Mouse (Mus musculus): ENCODE measurements around the gene Acvrl1. TPM values are rescaled to one million over a fixed set of nuclear protein-coding genes. Genes with fewer than 3 reads are reported as not detected.

Gene Acvrl1
- polyA plus RNA-seq, 1 experiment from 2014 or later: 4.2 TPM

- WGBS: 33% methylated on average over 15 of the region's 15 CpGs
- Histone ChIP-seq H3K9me3 (ENCODE audit: control insufficient read depth, low read length) (no peaks in the 10 kb centered on the region), H3K4me2 (no peak overlapping the region), H3K4me3 (ENCODE audit: low read depth, low read length) (no peak overlapping the region), H3K9ac (ENCODE audit: low read length) (no peak overlapping the region), H3K36me3 (ENCODE audit: control insufficient read depth, insufficient read depth, low read length) (no peaks in the 10 kb centered on the region), H3K27me3 (ENCODE audit: control insufficient read depth, insufficient read depth, low read length) (peaks cover 14% of the 10 kb centered on the region), H3K4me1 (ENCODE audit: control insufficient read depth, insufficient read depth, low read length) (0 out of 2 replicates have a peak, but pooled peaks cover 4% of the 10 kb centered on the region), H3K27ac (ENCODE audit: low read depth, low read length) (no peak overlapping the region)
- ATAC-seq (ENCODE audit: low FRiP score): no peak
- DNase-seq (ENCODE audit: low spot score, missing footprints): no peak
Observed at GRCm38 (mm10) chr15:101133993-101134704, 5.8 kb downstream of the Acvrl1 start.

GRCm38 (mm10) chr15:101135405-101135804, 7.1 kb downstream of the Acvrl1 start:
- 77% methylated on average over 8 of the region's 8 CpGs for WGBS
- DNase-seq (ENCODE audit: low spot score, missing footprints): no peak
- ATAC-seq (ENCODE audit: low FRiP score): no peak
- Histone ChIP-seq H3K4me1 (ENCODE audit: control insufficient read depth, insufficient read depth, low read length) (peaks cover 14% of the 10 kb centered on the region), H3K27me3 (ENCODE audit: control insufficient read depth, insufficient read depth, low read length) (peaks cover 4% of the 10 kb centered on the region; the same call in 1 of the 2 replicates), H3K4me3 (ENCODE audit: low read depth, low read length) (no peak overlapping the region), H3K9ac (ENCODE audit: low read length) (no peak overlapping the region), H3K36me3 (ENCODE audit: control insufficient read depth, insufficient read depth, low read length) (no peaks in the 10 kb centered on the region), H3K9me3 (ENCODE audit: control insufficient read depth, low read length) (no peaks in the 10 kb centered on the region), H3K4me2 (0 out of 2 replicates have a peak overlapping the region, but pooled peaks have one; percentile 4), H3K27ac (ENCODE audit: low read depth, low read length) (no peak overlapping the region)

- no peaks in the 10 kb centered on the region for H3K36me3 ChIP-seq (ENCODE audit: control insufficient read depth, insufficient read depth, low read length)
- H3K4me1 ChIP-seq (ENCODE audit: control insufficient read depth, insufficient read depth, low read length): peaks cover 19% of the 10 kb centered on the region
- DNase-seq (ENCODE audit: low spot score, missing footprints) (no peak), ATAC-seq (ENCODE audit: low FRiP score) (no peak)
- H3K9me3 ChIP-seq (ENCODE audit: control insufficient read depth, low read length): no peaks in the 10 kb centered on the region
- no peak overlapping the region for H3K4me2 ChIP-seq
- no peak overlapping the region for H3K27ac ChIP-seq (ENCODE audit: low read depth, low read length)
- no peak overlapping the region for H3K4me3 ChIP-seq (ENCODE audit: low read depth, low read length)
- no peak overlapping the region for H3K9ac ChIP-seq (ENCODE audit: low read length)
- WGBS: 78% methylated on average over 11 of the region's 11 CpGs
- peaks cover 2% of the 10 kb centered on the region; the same call in 1 of the 2 replicates for H3K27me3 ChIP-seq (ENCODE audit: control insufficient read depth, insufficient read depth, low read length)
Observed at GRCm38 (mm10) chr15:101137455-101137854, 9.1 kb downstream of the Acvrl1 start.

DNA sequence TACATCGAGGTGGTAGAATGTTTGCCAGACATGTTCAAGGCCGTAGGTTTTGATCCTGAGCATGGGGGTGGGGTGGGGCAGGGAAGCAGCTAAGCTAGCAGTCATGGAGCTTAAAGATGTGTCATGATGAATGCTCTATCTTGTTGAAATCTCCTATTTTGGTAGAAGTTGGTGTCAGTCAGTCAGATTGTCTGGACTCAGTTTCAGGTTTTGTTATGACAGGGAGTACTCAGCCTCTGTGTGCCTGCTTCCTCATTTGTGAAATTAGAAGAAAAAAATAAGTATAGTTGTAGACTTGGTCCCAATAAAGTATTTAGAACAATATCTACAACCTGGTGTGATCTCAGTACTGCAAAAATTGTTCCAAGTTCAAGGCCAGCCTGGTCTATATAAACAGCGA, 10.4 kb downstream of the Acvrl1 start:
- no peaks in the 10 kb centered on the region for H3K36me3 ChIP-seq (ENCODE audit: control insufficient read depth, insufficient read depth, low read length)
- H3K4me1 ChIP-seq (ENCODE audit: control insufficient read depth, insufficient read depth, low read length): peaks cover 21% of the 10 kb centered on the region
- no peak overlapping the region for H3K4me2 ChIP-seq
- no peak for DNase-seq (ENCODE audit: low spot score, missing footprints)
- H3K4me3 ChIP-seq (ENCODE audit: low read depth, low read length): no peak overlapping the region
- H3K27me3 ChIP-seq (ENCODE audit: control insufficient read depth, insufficient read depth, low read length): peaks cover 2% of the 10 kb centered on the region; the same call in 1 of the 2 replicates
- no peak for ATAC-seq (ENCODE audit: low FRiP score)
- H3K9me3 ChIP-seq (ENCODE audit: control insufficient read depth, low read length): no peaks in the 10 kb centered on the region
- H3K27ac ChIP-seq (ENCODE audit: low read depth, low read length): no peak overlapping the region
- no peak overlapping the region for H3K9ac ChIP-seq (ENCODE audit: low read length)
- 89% methylated on average over 3 of the region's 3 CpGs for WGBS

DNA sequence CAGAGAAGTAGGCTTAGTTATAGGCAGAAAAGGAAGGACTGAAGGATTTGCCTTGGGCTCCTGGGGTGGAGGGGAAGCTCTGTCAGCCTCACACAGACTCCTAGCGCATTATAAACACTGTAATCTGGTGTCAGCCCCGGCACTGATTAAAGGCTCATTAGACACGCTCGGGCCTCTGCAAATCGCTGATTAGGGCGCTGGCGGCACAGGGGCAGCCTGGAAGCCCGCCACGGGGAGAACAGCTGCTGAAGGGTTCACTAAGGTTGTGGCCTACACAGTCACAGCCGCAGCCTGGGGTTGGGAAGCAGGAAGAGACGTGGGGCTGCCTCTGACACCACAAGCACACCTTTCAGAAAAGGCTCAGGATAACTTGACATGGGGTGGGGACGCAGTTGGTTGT, 11.6 kb downstream of the Acvrl1 start:
- Histone ChIP-seq H3K4me3 (ENCODE audit: low read depth, low read length) (no peak overlapping the region), H3K27me3 (ENCODE audit: control insufficient read depth, insufficient read depth, low read length) (0 out of 2 replicates have a peak, but pooled peaks cover 2% of the 10 kb centered on the region)
- DNase-seq (ENCODE audit: low spot score, missing footprints): peak; percentile 83

GRCm38 (mm10) chr15:101140587-101140986, 12.3 kb downstream of the Acvrl1 start:
- ATAC-seq (ENCODE audit: low FRiP score): 0 out of 2 replicates have a peak, but pooled peaks have one; percentile 0
- no peak overlapping the region; the same call in 1 of the 2 replicates for H3K4me2 ChIP-seq
- no peak overlapping the region for H3K4me3 ChIP-seq (ENCODE audit: low read depth, low read length)
- H3K27ac ChIP-seq (ENCODE audit: low read depth, low read length): no peak overlapping the region
- no peak overlapping the region for H3K9ac ChIP-seq (ENCODE audit: low read length)
- 0 out of 2 replicates have a peak, but pooled peaks cover 2% of the 10 kb centered on the region for H3K27me3 ChIP-seq (ENCODE audit: control insufficient read depth, insufficient read depth, low read length)
- peak; percentile 87 for DNase-seq (ENCODE audit: low spot score, missing footprints)
- WGBS: 65% methylated on average over 6 of the region's 6 CpGs
- H3K4me1 ChIP-seq (ENCODE audit: control insufficient read depth, insufficient read depth, low read length): peaks cover 17% of the 10 kb centered on the region
- no peaks in the 10 kb centered on the region for H3K9me3 ChIP-seq (ENCODE audit: control insufficient read depth, low read length)
- no peaks in the 10 kb centered on the region for H3K36me3 ChIP-seq (ENCODE audit: control insufficient read depth, insufficient read depth, low read length)

More for the DNA sequence above, 11.6 kb downstream of the Acvrl1 start:
- WGBS: 15% methylated on average over 12 of the region's 12 CpGs
- no peak overlapping the region for H3K4me2 ChIP-seq
- H3K36me3 ChIP-seq (ENCODE audit: control insufficient read depth, insufficient read depth, low read length): no peaks in the 10 kb centered on the region
- peak overlapping the region; percentile 28; the same call in 1 of the 2 replicates for H3K9ac ChIP-seq (ENCODE audit: low read length)
- no peaks in the 10 kb centered on the region for H3K9me3 ChIP-seq (ENCODE audit: control insufficient read depth, low read length)
- H3K27ac ChIP-seq (ENCODE audit: low read depth, low read length): no peak overlapping the region
- peak; percentile 12; the same call in 1 of the 2 replicates for ATAC-seq (ENCODE audit: low FRiP score)
- H3K4me1 ChIP-seq (ENCODE audit: control insufficient read depth, insufficient read depth, low read length): peaks cover 17% of the 10 kb centered on the region

GRCm38 (mm10) chr15:101141061-101141541, 12.8 kb downstream of the Acvrl1 start:
- peaks cover 20% of the 10 kb centered on the region for H3K4me1 ChIP-seq (ENCODE audit: control insufficient read depth, insufficient read depth, low read length)
- H3K27ac ChIP-seq (ENCODE audit: low read depth, low read length): no peak overlapping the region
- no peaks in the 10 kb centered on the region for H3K36me3 ChIP-seq (ENCODE audit: control insufficient read depth, insufficient read depth, low read length)
- no peak overlapping the region for H3K9ac ChIP-seq (ENCODE audit: low read length)
- 0 out of 2 replicates have a peak, but pooled peaks cover 2% of the 10 kb centered on the region for H3K27me3 ChIP-seq (ENCODE audit: control insufficient read depth, insufficient read depth, low read length)
- no peak overlapping the region for H3K4me3 ChIP-seq (ENCODE audit: low read depth, low read length)
- no peaks in the 10 kb centered on the region for H3K9me3 ChIP-seq (ENCODE audit: control insufficient read depth, low read length)
- H3K4me2 ChIP-seq: no peak overlapping the region; the same call in 1 of the 2 replicates
- DNase-seq (ENCODE audit: low spot score, missing footprints): peak; percentile 91
- ATAC-seq (ENCODE audit: low FRiP score): peak; percentile 77
- WGBS: 5% methylated on average over 12 of the region's 14 CpGs

- Histone ChIP-seq H3K36me3 (ENCODE audit: control insufficient read depth, insufficient read depth, low read length) (no peaks in the 10 kb centered on the region), H3K4me2 (no peak overlapping the region), H3K27me3 (ENCODE audit: control insufficient read depth, insufficient read depth, low read length) (0 out of 2 replicates have a peak, but pooled peaks cover 2% of the 10 kb centered on the region), H3K4me3 (ENCODE audit: low read depth, low read length) (no peak overlapping the region), H3K9ac (ENCODE audit: low read length) (no peak overlapping the region), H3K4me1 (ENCODE audit: control insufficient read depth, insufficient read depth, low read length) (peaks cover 20% of the 10 kb centered on the region), H3K27ac (ENCODE audit: low read depth, low read length) (no peak overlapping the region), H3K9me3 (ENCODE audit: control insufficient read depth, low read length) (no peaks in the 10 kb centered on the region)
- WGBS: 55% methylated on average over 8 of the region's 8 CpGs
- DNase-seq (ENCODE audit: low spot score, missing footprints): no peak
- no peak for ATAC-seq (ENCODE audit: low FRiP score)
Observed at GRCm38 (mm10) chr15:101142672-101143071, 14.3 kb downstream of the Acvrl1 start.

DNA sequence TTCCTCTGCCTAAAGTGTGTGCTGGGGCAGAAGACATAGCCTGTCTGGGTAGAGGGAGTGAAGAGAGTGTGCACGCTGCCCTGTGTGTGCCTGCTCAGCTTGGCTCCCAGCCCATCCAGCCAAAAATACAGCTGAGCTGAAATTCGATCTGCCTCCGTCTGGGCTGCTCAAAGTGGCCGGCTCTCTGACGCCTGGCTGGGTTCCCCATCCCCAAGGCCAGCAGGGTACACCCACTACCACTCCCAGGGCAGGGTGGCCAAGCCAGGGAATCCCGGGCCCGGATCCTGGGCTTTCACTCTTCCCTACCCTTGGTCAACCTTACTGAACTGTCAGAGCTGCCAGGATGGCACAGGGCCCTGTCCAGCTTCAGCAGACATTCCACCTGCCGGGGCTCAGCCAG, 15.2 kb downstream of the Acvrl1 start:
- no peak for DNase-seq (ENCODE audit: low spot score, missing footprints)
- Histone ChIP-seq H3K4me1 (ENCODE audit: control insufficient read depth, insufficient read depth, low read length) (peaks cover 20% of the 10 kb centered on the region), H3K4me2 (no peak overlapping the region), H3K9ac (ENCODE audit: low read length) (peak overlapping the region; percentile 24; the same call in 1 of the 2 replicates), H3K9me3 (ENCODE audit: control insufficient read depth, low read length) (no peaks in the 10 kb centered on the region), H3K4me3 (ENCODE audit: low read depth, low read length) (no peak overlapping the region), H3K27ac (ENCODE audit: low read depth, low read length) (no peak overlapping the region), H3K36me3 (ENCODE audit: control insufficient read depth, insufficient read depth, low read length) (no peaks in the 10 kb centered on the region), H3K27me3 (ENCODE audit: control insufficient read depth, insufficient read depth, low read length) (0 out of 2 replicates have a peak, but pooled peaks cover 2% of the 10 kb centered on the region)
- 17% methylated on average over 8 of the region's 8 CpGs for WGBS
- no peak for ATAC-seq (ENCODE audit: low FRiP score)

Data from midbrain, embryonic 11.5 days (tissue).